Mouse (Mus musculus) urinary bladder, adult 2 months (tissue): Measurements from ENCODE around the gene Cyp4f17. TPM values are rescaled to one million over a fixed set of nuclear protein-coding genes. Genes with fewer than 3 reads are reported as not detected.
"Not testable (repeated sequence)": the region's sequence is repeated elsewhere in the genome, so short reads cannot be mapped to it uniquely, and the experiment has no call there.

Source experiments
- DNase-seq: peaks from one replicate; pipeline ENCODE4 v3.0.0; 2022; ENCODE audit warnings: low spot score
- polyA plus RNA-seq: library from polyadenylated mRNA; depleted of rRNA; stranded (reverse); fragments of >200 nt; gene quantifications from 2 replicates; pipeline ENCODE4 v1.2.3, GENCODE M21; 2012; rRNA removed

Gene Cyp4f17
- polyA plus RNA-seq, 1 experiment = 13.5 TPM

- not testable (repeated sequence) for DNase-seq
Observed at GRCm38 (mm10) chr17:32526341-32526740, 20.5 kb downstream of the Cyp4f17 start.

GRCm38 (mm10) chr17:32527748-32528147, 21.9 kb downstream of the Cyp4f17 start:
- DNase-seq = no peak

GRCm38 (mm10) chr17:32528408-32529337, 22.8 kb downstream of the Cyp4f17 start:
- peak; percentile 74 for DNase-seq

GRCm38 (mm10) chr17:32532356-32532755, 26.5 kb downstream of the Cyp4f17 start:
- DNase-seq = not testable (repeated sequence)

- no peak for DNase-seq
Observed at GRCm38 (mm10) chr17:32534068-32534467, 28.2 kb downstream of the Cyp4f17 start.

- peak; percentile 67 for DNase-seq
Observed at GRCm38 (mm10) chr17:32536051-32536866, 30.4 kb downstream of the Cyp4f17 start, which contains the start of gene Cyp4f16. Gene Cyp4f16, plus strand, starts transcription at chr17:32536558.

- no peak for DNase-seq
Observed at GRCm38 (mm10) chr17:32536867-32537250, 31.0 kb downstream of the Cyp4f17 start.

- not testable (repeated sequence) for DNase-seq
Observed at GRCm38 (mm10) chr17:32544792-32545191, 38.9 kb downstream of the Cyp4f17 start.

GRCm38 (mm10) chr17:32550377-32550776, 44.5 kb downstream of the Cyp4f17 start:
- DNase-seq = not testable (repeated sequence)

GRCm38 (mm10) chr17:32550900-32551770, 45.3 kb downstream of the Cyp4f17 start:
- peak; percentile 56 for DNase-seq

- not testable (repeated sequence) for DNase-seq
Observed at GRCm38 (mm10) chr17:32553016-32553415, 47.2 kb downstream of the Cyp4f17 start.

GRCm38 (mm10) chr17:32554368-32554767, 48.5 kb downstream of the Cyp4f17 start:
- DNase-seq = not testable (repeated sequence)

- DNase-seq = not testable (repeated sequence)
Observed at GRCm38 (mm10) chr17:32563301-32563700, 57.5 kb downstream of the Cyp4f17 start.

GRCm38 (mm10) chr17:32573286-32573685, 67.4 kb downstream of the Cyp4f17 start:
- not testable (repeated sequence) for DNase-seq

GRCm38 (mm10) chr17:32577496-32578186, 71.8 kb downstream of the Cyp4f17 start:
- DNase-seq = no peak

Other genes starting within 250 kb of the Cyp4f17 start
- gene Brd4, start 221.3 kb upstream of the Cyp4f17 start, polyA plus RNA-seq = 17.6 and 43.9 TPM in 2 replicates
- gene Akap8, start 184.8 kb upstream of the Cyp4f17 start, polyA plus RNA-seq = 70.9 and 76.2 TPM in 2 replicates
- 149 and 154 TPM in 2 replicates for gene Akap8l, start 155.4 kb upstream of the Cyp4f17 start, polyA plus RNA-seq
- gene Wiz, start 116.6 kb upstream of the Cyp4f17 start, polyA plus RNA-seq = 28.3 and 34.2 TPM in 2 replicates
- gene Rasal3, start 102.5 kb upstream of the Cyp4f17 start, polyA plus RNA-seq = 2.6 and 3.5 TPM in 2 replicates
- gene Pglyrp2, start 81.9 kb upstream of the Cyp4f17 start, polyA plus RNA-seq = 0.50 and 0.68 TPM in 2 replicates
- gene Cyp4f39, start 53.3 kb upstream of the Cyp4f17 start, polyA plus RNA-seq = 8.8 and 9.2 TPM in 2 replicates
- 19.7 and 22.9 TPM in 2 replicates for gene Cyp4f16, start 30.5 kb downstream of the Cyp4f17 start, polyA plus RNA-seq
- gene Cyp4f37, start 115.3 kb downstream of the Cyp4f17 start, polyA plus RNA-seq = 0.01 TPM in 1 of 2 replicates, not detected in the other
- gene Cyp4f40, start 152.8 kb downstream of the Cyp4f17 start, polyA plus RNA-seq = 0.19 and 0.50 TPM in 2 replicates
- 140 and 204 TPM in 2 replicates for gene Cyp4f15, start 179.6 kb downstream of the Cyp4f17 start, polyA plus RNA-seq